Mouse (Mus musculus) heart, adult 2 months (tissue): ENCODE results near the gene Prex1.

Source experiments
- EP300 ChIP-seq: fragments of 200-500 bp; IDR thresholded peaks from 2 replicates; pipeline ENCODE4 v1.6.1; 2011; ENCODE audit warnings: low read depth, low read length, control low read depth; ENCODE audit not compliant: insufficient read depth
- POLR2A ChIP-seq: fragments of 200-500 bp; IDR thresholded peaks from 2 replicates; pipeline ENCODE4 v1.6.1; 2011; ENCODE audit warnings: mild to moderate bottlenecking, low read depth, low read length, control low read depth; ENCODE audit not compliant: insufficient read depth

DNA sequence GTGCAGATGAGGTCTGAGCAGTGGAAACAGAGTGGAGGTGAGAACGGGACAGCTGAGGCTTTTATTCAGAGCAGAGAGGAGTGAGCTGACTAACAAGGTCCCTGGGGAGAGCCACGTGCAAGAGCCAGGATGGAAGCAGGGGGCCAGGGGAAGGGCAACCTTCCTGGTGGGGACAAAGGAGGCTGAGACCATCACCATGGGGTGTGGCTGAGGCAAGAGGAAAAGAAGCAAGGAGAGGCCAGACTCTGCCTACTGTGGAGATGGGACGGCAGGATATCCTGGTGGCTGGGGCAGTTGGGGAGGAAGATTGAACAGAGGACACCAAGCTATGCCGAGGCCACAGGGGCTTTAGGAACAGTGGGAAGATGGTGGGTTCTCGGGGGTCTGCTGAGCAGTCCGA, 26.7 kb downstream of the Prex1 start:
- TF ChIP-seq POLR2A (no peak), EP300 (no peak)
